Mouse (Mus musculus): ENCODE results near the gene Meox1.

The Meox1 gene

DNA sequence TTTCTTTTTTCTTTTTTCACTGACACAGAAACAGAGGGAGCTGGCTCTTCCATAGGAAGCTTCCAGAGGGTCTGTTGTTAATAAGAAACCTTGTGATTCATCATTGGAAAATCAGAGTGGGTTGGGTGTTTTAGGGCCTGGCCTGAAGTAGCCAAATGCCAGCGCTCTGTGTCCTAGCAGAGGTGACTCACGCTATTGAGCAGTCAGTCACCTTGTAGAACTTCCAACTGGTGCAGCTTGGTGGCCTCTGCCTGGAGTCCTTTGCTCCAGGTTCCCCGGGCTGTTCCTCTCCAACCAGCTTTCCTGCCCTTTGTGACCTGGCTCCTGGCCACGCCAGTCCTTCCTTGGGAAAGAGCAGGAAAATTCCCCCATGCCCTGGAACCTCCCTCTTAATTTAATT is 44.9 kb downstream of the Meox1 start:
- no peak for DNase-seq

DNA sequence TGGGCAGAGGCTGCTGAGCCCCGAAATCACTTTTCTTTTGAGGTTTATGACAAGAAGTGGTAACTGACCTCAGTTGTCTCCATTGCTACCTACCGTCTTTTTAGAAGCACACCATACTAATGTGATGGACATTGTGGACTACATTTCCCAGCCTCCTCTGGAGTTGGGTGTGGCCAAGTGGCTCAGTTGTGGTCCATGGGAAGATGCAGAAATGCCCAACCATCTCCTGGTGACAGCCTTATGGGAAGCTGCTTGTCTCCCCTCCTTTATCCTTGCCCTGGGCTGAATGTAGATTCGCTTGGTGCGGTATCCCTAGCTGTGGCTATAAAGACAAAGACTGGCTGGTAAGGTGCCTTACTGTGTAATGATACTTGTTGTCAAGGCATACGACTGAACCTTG is 46.7 kb downstream of the Meox1 start:
- no peak for DNase-seq

DNA sequence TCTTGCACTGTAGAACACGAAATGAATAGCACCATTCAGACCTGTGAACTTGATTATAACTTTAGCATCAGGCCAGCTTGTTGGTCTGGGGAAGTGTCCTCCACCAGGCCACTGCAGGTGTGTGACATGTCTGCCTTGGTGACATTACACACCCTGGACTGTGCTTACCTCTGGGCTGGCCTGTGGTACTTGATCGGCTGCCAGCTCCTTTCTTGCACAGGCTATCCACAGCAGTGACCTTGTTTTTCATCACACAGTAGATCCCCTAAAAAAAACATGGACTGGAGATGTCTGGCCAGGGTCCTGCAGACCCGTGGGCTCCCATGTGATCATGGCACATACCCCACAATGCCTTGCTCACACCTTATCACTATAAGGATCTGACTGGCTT is 51.4 kb downstream of the Meox1 start:
- DNase-seq, result no peak

DNA sequence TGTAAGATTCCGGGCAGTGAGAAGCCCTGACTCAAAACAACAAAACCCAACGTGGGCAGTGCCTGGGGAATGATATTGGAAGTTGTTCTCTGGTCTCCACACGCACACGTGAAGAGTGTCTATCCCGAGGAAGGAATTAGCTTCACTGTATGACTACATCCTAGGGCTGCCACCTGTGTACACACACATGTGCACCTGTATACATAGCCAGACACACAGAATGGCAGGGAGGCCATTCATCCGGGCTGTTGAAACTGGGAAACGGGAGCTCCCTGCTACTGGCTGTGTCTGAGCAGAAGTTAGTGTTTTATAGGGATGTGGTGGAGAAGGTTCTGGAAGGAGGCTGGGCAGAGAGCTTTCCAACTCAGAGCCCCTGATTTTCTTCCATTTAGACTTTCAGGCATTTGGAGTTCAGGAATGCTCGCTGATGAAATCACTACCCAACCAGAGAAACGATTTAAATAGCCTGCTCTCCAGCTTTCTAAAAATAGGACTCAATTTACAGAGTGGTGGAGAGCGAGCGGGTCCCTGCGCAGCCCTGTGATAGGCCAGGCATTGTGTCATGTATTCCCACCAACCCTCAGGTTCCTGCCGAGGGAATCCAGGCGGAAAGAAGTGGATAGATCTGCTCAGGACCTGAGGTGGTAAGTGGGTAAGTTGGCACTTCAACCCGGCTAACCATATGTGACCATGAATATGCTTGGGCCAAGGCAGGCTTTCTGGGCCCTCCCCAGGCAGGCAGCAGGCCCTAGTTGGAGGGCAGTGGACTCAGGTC is 52.0 kb downstream of the Meox1 start:
- peak; percentile 69 to 77 for DNase-seq

DNA sequence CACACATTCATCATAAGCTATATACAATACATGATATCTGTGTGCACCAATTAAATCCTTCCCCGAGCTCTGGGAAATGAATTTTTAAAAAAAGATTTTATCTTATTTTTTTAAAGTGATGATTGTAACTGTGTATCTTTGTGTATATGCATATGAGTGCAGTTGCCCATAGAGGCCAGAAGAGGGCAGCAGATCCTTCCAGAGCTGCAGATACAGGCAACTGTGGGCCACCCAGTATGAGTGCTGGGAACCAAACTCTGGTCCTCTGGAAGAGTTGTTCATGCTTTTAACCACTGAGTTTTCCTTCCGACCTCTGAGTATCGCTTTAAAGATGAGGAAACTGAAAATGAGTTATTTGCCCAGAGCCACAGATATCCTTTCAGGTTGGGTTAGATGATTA is 53.8 kb downstream of the Meox1 start:
- no peak for DNase-seq

DNA sequence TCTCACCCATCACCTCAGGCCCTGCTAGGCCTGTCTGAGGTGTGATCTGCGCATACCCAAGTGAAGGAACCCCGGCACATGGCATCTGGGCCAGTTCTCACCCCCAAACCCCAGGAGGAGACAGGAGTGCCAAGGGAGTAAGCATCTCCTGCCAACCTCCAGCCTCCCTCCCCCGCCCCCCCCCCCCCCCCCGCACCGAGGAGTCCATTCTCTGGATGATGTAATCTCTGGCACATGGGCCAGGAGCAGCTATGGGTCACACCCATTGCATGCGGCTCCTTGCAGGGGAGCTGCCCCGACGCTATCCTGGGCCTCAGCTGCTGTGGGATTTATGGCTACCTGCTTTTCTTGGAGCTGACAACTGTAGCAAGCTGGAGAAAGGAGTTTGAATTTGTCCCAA is 54.7 kb downstream of the Meox1 start:
- DNase-seq, result peak; percentile 68

DNA sequence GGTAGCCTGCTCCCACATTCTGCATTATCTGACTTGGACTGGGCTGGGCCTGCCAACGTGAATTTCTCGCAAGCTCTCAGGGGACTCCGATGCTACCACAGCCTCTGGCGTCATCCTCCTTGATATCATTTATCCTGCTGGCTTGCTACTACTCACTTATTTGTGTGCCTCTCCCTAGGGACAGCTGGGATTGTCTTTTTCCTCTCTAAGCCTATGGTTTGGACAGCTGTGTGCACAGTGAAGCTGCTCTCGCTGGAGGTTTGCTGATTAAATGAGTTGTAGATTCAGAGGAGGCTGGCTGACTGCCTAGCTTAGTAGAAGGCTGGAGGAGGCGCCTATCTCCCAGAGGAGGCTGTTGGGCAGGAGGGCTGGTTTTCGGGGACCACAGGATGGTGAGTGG is 62.2 kb downstream of the Meox1 start:
- DNase-seq, result no peak

DNA sequence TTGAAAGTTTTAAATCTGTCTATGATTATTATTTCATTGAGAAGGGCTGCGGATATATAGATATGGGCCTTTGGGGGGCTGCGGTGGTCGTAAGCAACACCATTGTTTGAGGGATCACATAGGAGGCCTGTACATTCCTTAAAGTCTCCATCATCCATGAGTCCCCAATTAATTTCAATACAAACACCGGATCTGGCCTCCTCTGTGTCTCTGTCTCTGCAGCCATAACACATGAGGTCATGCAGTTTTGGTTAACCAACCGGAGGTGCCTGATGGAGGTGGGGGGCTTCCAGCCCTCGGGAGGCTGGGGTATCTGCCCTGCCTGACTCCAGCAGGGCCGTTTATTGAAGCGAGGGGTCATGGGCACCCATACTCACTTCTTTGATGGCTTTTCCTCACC is 63.6 kb downstream of the Meox1 start:
- DNase-seq, result no peak

DNA sequence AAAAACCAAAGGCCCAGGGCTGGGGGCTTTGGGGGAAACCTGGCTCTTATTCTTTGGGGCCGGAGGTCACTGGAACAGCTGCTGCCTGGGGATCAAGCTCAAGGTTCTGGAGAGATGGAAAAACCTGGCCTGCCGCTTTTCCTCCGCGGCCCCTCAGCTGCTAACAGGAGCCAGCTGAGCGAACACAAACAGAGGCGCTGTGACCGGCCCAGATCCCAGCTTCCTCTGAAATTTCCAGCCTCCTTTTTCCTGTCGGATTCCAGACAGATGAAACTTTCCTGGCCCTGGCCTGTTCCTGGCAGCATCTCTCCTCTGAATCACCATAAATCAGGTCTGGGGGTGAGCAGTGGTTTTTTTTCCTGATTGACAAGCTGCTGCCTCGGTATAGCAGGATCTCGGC is 64.1 kb downstream of the Meox1 start:
- DNase-seq, result no peak

DNA sequence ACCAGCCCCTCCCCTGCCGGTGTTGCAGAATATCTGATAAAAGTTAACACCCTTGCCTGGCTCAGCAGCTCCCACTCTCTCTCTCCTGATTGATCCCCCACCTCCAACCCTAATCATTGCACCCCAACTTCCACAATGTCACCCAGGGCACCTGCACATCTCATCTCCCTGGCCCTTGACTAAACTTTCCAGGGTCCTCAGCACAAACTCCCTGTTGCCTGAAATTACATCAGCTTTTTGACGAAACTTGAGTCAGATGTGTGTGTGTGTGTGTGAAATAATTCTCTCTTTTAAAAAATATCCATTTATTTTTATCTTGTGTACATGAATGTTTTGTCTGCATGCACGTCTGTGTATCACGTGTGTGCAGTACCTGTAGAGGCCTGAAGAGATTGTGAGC is 65.5 kb downstream of the Meox1 start:
- DNase-seq, result no peak
